Mouse (Mus musculus): ENCODE measurements around the gene E130114P18Rik. TPM values are rescaled to one million over a fixed set of nuclear protein-coding genes. Genes with fewer than 3 reads are reported as not detected.

E130114P18Rik gene
- polyA plus RNA-seq, 1 experiment: not detected

DNA sequence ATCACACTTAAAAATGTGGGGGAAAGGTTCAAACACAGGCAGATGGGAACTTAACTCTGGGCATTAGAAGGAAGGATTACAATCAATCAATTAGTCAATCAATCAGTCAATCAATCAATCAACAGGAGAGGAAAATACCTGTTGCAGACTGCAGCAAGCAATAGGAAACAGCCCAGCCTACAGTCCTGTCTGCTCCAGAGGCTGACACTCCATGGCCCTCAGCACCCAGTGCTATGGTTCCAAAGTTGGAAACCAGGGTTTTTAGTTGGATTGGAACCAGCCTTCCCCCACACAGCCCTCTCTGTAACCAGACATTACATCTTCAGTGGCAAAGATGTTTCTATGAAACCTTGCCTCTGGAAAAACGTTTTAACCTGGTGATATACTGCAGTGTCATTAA lies 24.4 kb downstream of the E130114P18Rik start:
- Histone ChIP-seq H3K27me3 (ENCODE audit: control insufficient read depth, insufficient read depth, low read length) (no peaks in the 10 kb centered on the region), H3K4me3 (ENCODE audit: low read depth, low read length) (no peak overlapping the region), H3K36me3 (ENCODE audit: control insufficient read depth, insufficient read depth, low read length) (no peaks in the 10 kb centered on the region), H3K27ac (ENCODE audit: insufficient read depth, low read depth, low read length) (0 out of 2 replicates have a peak overlapping the region, but pooled peaks have one; percentile 35), H3K4me1 (ENCODE audit: control insufficient read depth, insufficient read depth, insufficient read length, low read length) (peaks cover 3% of the 10 kb centered on the region; the same call in 1 of the 2 replicates)
- 37% methylated on average over 1 of the region's 1 CpGs for WGBS
- TF ChIP-seq CTCF (IDR thresholded peaks at IDR 0.05; ENCODE audit: extremely low read depth, insufficient read length, insufficient replicate concordance, low read depth, low read length): no peak

DNA sequence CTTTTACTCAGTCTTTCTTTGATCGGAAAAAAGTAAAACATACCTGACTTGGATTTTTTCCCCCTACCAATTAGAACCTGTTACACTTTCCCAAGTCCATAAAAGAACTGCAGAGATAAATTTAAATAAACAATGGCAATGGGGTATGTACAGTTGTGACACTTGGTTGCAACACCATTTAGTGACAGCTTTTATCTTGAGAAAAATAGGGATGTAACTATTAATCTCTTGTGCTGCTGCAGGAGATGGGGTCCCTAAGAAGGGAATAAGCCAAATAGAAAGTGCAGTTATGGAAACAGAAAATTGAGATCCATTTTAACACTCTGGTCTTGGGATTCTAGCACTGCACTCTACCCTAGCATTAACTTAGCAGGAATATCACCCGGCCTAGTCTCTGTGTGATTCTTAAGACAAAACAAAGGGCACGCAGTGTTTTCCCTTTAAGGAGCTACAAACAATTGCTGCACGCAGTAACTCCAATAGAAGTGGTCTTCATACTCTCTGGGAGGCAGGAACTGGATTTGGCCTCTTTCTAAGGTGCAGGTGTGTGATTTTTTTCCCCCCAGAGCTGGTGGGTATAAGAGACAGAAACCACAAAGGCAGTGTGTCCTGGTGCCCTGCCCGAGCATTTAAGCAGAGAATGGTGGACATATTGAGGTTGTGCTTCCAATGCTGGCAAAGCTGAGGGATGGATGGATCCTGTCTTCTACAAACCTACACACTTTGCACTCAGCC lies 25.4 kb downstream of the E130114P18Rik start:
- H3K27ac ChIP-seq (ENCODE audit: insufficient read depth, low read depth, low read length): peak overlapping the region; percentile 97
- H3K4me1 ChIP-seq (ENCODE audit: control insufficient read depth, insufficient read depth, insufficient read length, low read length): peaks cover 3% of the 10 kb centered on the region; the same call in 1 of the 2 replicates
- WGBS: 40% methylated on average over 5 of the region's 5 CpGs
- H3K36me3 ChIP-seq (ENCODE audit: control insufficient read depth, insufficient read depth, low read length): no peaks in the 10 kb centered on the region
- TF ChIP-seq POLR2A (IDR thresholded peaks at IDR 0.05; ENCODE audit: low read depth, low read length): no peak
- no peak for TF ChIP-seq CTCF (IDR thresholded peaks at IDR 0.05; ENCODE audit: extremely low read depth, insufficient read length, insufficient replicate concordance, low read depth, low read length)
- no peaks in the 10 kb centered on the region for H3K27me3 ChIP-seq (ENCODE audit: control insufficient read depth, insufficient read depth, low read length)
- H3K4me3 ChIP-seq (ENCODE audit: low read depth, low read length): peak overlapping the region; percentile 85; the same call in 1 of the 2 replicates

DNA sequence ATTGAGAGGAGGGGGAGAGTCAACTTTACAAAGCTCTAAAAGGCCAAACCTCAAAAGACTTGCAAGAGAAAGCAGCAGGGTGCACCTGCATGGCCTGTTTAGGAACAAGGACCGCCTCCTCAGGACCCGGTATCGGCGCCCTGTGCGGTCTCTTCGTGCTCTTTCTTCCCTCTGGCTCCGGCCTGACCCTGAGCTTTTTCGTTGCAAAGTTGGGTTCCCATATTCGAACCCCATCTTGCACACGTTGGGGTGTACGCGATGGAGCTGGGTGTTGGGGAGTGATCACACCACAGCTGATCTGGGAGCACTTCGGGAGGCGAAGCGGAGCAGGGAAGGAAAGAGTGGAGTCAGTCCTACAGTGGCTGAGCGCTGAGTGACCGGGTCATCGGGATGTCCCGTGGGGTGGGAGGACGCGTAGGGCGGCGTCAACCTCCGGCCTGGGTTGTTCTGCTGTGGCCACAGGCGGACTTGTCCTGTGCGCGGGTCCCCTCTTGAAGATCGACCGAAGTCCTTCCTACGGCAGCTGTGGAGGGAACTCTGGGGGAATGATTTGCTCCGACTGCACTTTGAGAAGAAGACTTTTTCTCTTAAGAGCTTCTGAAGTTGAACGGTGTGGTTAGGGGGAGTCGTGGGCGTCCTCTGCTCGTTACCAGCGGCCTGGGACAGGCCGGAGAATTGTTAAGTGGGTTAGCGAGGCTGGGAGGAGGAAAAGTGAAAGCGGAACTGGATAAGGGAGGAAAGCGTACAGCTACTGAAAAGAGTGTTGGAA lies 26.2 kb downstream of the E130114P18Rik start:
- WGBS: under 1% methylated on average over 40 of the region's 40 CpGs
- no peaks in the 10 kb centered on the region for H3K27me3 ChIP-seq (ENCODE audit: control insufficient read depth, insufficient read depth, low read length)

DNA sequence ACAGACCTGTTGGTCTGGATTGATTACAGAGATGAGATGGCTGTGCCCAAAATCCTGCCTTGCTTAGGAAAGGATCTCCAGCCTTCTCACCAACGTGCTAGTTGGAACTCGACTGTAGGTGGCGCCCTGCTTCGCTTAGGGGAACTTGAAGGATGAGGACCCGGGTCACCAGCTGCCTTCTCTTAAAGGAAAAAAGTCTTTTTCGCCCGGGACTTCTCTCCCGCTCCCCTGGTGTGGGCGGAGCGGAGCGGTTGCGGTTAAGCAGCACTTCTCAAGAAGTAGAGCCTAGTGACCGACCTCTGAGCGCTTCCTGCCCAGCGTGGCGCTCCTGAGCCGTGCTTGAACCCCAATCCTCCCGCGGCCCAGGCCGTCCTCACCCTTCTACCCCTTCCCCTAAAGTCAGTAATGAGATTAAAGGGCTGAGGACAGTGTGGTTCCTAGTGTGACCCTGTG lies 26.8 kb downstream of the E130114P18Rik start:
- WGBS: under 1% methylated on average over 20 of the region's 20 CpGs

More for the DNA sequence above, 26.2 kb downstream of the E130114P18Rik start:
- H3K27ac ChIP-seq (ENCODE audit: insufficient read depth, low read depth, low read length): peak overlapping the region; percentile 97
- no peaks in the 10 kb centered on the region for H3K36me3 ChIP-seq (ENCODE audit: control insufficient read depth, insufficient read depth, low read length)
- peak overlapping the region; percentile 85 for H3K4me3 ChIP-seq (ENCODE audit: low read depth, low read length)
- TF ChIP-seq CTCF (IDR thresholded peaks at IDR 0.05; ENCODE audit: extremely low read depth, insufficient read length, insufficient replicate concordance, low read depth, low read length) (no peak), POLR2A (IDR thresholded peaks at IDR 0.05; ENCODE audit: low read depth, low read length) (peak; percentile 29)
- H3K4me1 ChIP-seq (ENCODE audit: control insufficient read depth, insufficient read depth, insufficient read length, low read length): peaks cover 3% of the 10 kb centered on the region; the same call in 1 of the 2 replicates

DNA sequence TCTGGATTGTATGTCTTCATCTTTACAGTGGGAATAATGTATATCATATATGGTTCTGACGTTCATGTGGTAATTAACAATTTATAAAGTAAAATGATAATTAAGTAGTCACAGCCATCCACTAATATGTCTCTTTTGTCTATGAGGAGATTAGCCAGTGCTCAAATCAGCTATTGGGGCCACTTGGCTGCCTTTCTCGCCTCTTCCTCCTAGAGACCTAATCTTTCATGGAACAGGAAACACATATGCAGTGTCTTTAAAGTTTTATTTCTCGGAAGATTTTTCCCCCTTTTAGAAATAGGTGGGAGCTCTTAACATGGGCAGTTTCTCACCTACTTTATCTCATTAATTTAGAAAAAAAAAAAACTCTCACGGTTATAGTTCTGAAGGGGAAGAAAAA lies 27.5 kb downstream of the E130114P18Rik start:
- no peak overlapping the region for H3K4me3 ChIP-seq (ENCODE audit: low read depth, low read length)
- WGBS: 53% methylated on average over 4 of the region's 4 CpGs
- TF ChIP-seq POLR2A (IDR thresholded peaks at IDR 0.05; ENCODE audit: low read depth, low read length) (no peak), CTCF (IDR thresholded peaks at IDR 0.05; ENCODE audit: extremely low read depth, insufficient read length, insufficient replicate concordance, low read depth, low read length) (no peak)
- no peak overlapping the region for H3K27ac ChIP-seq (ENCODE audit: insufficient read depth, low read depth, low read length)
- no peaks in the 10 kb centered on the region for H3K27me3 ChIP-seq (ENCODE audit: control insufficient read depth, insufficient read depth, low read length)
- no peaks in the 10 kb centered on the region for H3K36me3 ChIP-seq (ENCODE audit: control insufficient read depth, insufficient read depth, low read length)
- peaks cover 3% of the 10 kb centered on the region; the same call in 1 of the 2 replicates for H3K4me1 ChIP-seq (ENCODE audit: control insufficient read depth, insufficient read depth, insufficient read length, low read length)

More for the DNA sequence above, 26.8 kb downstream of the E130114P18Rik start:
- no peaks in the 10 kb centered on the region for H3K36me3 ChIP-seq (ENCODE audit: control insufficient read depth, insufficient read depth, low read length)
- no peaks in the 10 kb centered on the region for H3K27me3 ChIP-seq (ENCODE audit: control insufficient read depth, insufficient read depth, low read length)
- TF ChIP-seq POLR2A (IDR thresholded peaks at IDR 0.05; ENCODE audit: low read depth, low read length): peak; percentile 40; the same call in 1 of the 2 replicates
- TF ChIP-seq CTCF (IDR thresholded peaks at IDR 0.05; ENCODE audit: extremely low read depth, insufficient read length, insufficient replicate concordance, low read depth, low read length): peak; percentile 92; the same call in 1 of the 2 replicates
- H3K4me1 ChIP-seq (ENCODE audit: control insufficient read depth, insufficient read depth, insufficient read length, low read length): peaks cover 3% of the 10 kb centered on the region; the same call in 1 of the 2 replicates
- peak overlapping the region; percentile 97 for H3K27ac ChIP-seq (ENCODE audit: insufficient read depth, low read depth, low read length)
- H3K4me3 ChIP-seq (ENCODE audit: low read depth, low read length): peak overlapping the region; percentile 85

DNA sequence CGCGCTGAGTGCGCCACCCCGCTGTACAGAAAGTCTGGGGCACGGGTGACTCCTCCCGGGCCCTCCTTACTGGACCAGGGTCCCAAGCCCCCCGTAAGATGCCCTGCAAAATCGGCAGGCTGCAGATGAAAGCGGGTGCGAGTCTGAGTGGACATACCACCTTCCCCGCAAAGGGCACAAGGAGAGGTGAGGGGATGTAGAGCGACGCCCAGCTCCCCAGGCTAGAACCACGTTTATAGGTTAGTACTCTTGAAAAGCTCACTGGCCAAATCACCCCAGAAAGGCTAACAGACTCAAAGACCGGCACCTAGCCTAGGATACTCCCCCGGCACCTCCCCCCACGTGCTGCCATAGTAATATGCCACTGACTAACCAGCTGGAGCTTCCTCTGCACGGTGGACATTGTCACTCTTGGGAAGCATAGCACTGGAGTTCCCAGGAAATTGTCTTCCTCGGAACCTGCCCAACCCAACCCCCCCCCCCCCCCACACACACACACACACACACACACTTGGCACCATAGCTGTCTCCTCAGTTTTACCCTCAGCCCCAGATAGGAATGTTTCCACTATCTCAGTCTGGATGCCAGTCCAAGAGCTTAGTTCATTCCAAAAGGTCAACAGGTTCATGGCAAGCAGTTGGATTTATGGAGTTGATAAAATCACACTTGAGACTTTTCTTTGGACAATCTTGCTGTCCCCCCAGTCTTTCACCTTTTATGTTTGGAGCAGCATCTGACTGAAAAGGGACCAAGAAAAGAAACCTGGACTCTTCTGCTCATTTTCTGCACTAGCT lies 31.6 kb downstream of the E130114P18Rik start:
- no peak overlapping the region for H3K27ac ChIP-seq (ENCODE audit: insufficient read depth, low read depth, low read length)
- 4% methylated on average over 19 of the region's 19 CpGs for WGBS

More for the DNA sequence above, 31.6 kb downstream of the E130114P18Rik start:
- Histone ChIP-seq H3K4me1 (ENCODE audit: control insufficient read depth, insufficient read depth, insufficient read length, low read length) (no peaks in the 10 kb centered on the region), H3K36me3 (ENCODE audit: control insufficient read depth, insufficient read depth, low read length) (no peaks in the 10 kb centered on the region), H3K27me3 (ENCODE audit: control insufficient read depth, insufficient read depth, low read length) (no peaks in the 10 kb centered on the region), H3K4me3 (ENCODE audit: low read depth, low read length) (peak overlapping the region; percentile 55)
- no peak for TF ChIP-seq CTCF (IDR thresholded peaks at IDR 0.05; ENCODE audit: extremely low read depth, insufficient read length, insufficient replicate concordance, low read depth, low read length)
- no peak for TF ChIP-seq POLR2A (IDR thresholded peaks at IDR 0.05; ENCODE audit: low read depth, low read length)

Data from small intestine, adult 2 months (tissue).